Mouse (Mus musculus): ENCODE measurements at regions not wholly inside any gene's neighbourhood (a gene's known extent, or its start where the extent isn't known, plus 50 kb on each side); places are given as distances from the start of the nearest gene placed in this dataset.

GRCm38 (mm10) chr2:123473840-123474239 is 615.9 kb upstream of the Sema6d start:
- no peak for DNase-seq (ENCODE audit: low spot score)

DNA sequence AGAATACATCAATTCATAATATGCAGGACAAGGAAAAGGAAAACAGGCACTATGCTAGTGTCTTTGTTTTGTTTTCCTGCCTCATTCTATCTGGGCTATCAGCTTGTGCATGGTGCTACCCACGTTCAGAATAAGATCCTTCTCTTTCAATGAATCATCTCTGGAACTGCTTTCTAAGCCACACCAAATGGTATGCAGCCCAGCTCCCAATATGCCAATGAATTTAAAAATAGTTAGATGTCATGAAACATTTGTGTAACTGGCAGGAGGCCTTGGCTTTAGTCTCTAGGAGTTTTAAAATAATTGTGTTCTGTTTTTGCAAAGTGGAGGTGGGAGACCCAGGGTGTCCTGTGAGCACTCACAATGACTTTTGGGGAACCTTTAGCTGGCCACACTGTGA is 603.1 kb upstream of the Sema6d start:
- no peak for DNase-seq (ENCODE audit: low spot score)

- DNase-seq (ENCODE audit: low spot score), result no peak
These were observed 583.6 kb upstream of the Sema6d start for GRCm38 (mm10) chr2:123506162-123506561.

DNA sequence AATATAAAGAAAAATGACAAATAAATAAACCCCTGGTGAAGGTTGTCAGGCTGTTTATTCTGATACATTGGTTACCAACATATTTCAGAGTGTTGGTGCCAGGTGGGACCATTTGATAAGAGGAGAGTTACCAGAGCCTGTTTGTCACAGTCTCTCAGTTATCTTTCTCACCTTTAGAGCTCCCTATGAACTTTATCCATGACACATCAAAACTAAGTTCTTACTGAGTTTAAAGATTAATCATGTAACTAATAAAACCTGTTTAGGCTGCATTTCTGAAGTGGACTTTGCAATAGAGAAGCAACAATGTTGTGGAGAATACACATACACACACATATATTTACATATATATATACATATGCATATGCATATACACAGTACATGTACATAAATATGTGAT is 582.7 kb upstream of the Sema6d start:
- DNase-seq (ENCODE audit: low spot score), result no peak

DNA sequence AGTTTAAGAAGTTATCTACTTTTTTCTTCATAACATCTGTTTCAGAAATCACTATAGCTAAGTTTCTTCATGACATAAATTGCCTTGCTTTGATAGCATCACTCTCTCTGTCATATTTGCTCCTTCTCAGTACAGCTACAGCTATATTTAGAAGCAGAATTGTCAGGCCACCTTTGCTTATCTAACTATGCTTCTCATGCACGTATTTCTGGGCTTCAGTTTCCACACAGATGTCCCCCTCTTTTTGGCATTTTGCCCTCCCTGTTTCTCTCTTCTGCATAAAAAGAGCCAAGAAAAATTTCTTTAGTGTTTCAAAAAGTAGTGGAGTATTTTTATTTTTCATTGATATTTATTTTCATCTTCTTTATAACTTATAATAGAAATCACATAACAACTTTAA is 560.9 kb upstream of the Sema6d start:
- DNase-seq (ENCODE audit: low spot score), result no peak

DNA sequence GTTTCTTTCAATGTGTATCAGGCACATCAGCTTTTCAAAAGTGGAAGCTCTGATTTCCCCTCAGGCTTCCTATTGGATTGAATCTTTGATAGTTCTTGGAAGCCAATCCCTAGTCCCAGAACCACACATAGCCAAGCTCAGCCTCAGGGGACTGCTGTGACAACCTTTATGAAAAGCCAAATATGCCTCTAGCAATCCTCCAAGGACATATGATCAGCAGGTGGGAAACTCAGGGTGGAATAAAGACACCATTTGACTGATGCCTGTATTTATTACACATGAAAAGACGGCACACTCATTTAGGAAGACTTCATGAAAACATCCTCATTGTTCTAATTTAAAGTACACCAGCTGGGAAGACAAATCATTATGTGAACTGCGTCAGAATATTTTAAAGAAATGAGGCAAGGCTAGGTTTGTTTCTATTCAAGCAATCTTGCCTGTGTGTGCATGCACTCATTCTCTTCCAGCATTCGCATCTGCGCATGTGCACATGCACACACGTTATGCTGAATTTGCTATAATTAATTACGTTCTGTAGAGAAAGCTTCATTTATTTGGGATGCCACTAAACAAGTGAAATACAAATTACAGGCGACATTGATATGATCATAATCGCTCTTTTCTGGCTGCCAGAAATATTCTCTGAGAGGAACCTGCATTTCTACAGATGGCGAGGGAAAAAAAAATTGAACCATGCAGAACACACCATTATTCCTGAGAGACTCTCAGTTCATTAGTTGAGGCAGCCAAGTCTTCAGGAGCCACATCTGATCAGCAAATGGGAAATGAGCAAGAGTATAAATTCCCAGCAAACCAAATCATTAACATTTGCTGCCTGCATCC is 556.6 kb upstream of the Sema6d start:
- no peak for DNase-seq (ENCODE audit: low spot score)

DNA sequence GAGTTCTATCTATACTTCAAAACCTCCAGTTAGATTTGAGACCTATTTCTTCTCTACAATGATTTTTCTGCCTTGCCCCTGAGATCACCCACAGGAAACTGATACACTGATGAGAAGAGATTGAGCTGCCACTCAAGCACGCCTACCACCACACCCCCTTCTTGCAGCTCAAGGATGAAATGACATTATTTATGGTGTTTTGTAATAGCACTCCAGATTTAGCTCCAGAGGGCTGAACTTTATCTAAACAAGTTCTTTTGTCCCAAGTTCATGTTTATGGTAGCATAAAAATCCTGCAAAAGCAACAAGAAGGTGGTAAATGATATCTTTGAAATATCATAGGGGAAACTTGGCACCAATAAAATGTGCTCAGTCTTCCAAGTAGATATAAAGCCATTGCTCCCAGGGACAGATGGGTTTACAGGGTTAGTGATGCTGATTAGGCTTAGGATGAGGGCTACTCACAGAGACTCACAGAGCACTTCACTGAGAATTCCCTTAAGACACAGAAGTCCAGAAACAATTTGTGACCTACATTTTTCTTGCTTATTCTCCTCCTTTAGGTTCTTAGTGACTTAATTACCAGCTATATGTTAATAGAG is 538.4 kb upstream of the Sema6d start:
- DNase-seq (ENCODE audit: low spot score), result no peak

GRCm38 (mm10) chr2:123558123-123558650 is 531.6 kb upstream of the Sema6d start:
- no peak for DNase-seq (ENCODE audit: low spot score)

All from urinary bladder, adult 2 months (tissue).